7 mouse cellular contexts compared by ENCODE assay signal in the genomic region with DNA sequence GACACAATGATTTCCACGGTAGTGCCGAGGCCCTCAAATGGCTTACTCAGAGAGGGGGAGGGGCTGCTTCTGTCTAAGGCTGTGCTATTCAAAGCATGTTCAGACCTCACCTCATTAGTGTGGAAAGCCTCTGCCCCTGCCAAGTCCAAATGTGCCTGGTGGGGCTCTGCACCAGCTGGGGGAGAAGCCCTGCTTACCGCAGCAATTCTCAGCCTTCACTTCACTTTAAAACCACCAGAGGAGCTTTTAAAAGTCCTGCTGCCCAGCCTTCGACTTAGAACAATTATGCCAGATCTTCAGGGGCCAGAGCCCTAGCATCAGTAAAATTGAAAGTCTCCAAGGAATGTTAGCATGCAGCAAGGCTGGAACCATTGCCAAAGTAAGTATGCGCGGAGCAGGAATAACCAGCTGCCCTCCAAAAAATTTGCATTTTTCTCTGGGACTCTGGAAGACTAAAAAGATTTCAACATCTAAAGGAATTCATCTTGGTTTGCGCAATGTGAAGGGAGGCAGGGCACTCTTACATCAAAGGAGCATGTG. TPM values are rescaled to one million over a fixed set of nuclear protein-coding genes. Genes with fewer than 3 reads are reported as not detected.
DNase-seq lines count a peak whose midpoint lies in the region; ATAC-seq and TF ChIP-seq lines count a peak whose summit lies in the region.

No protein-coding gene starts in this region.

- no peak overlapping the region for H3K4me3 ChIP-seq in forebrain, embryonic 12.5 days (replicated peaks)
- H3K4me3 ChIP-seq in myocyte = no peak overlapping the region

- no peak overlapping the region for H3K9ac ChIP-seq in forebrain, embryonic 12.5 days

- TF ChIP-seq POLR2A in myocyte (IDR thresholded peaks at IDR 0.05; ENCODE audit: insufficient read length, low read depth) = no peak

- WGBS in forebrain, embryonic 12.5 days = 15% methylated on average over 7 of the region's 7 CpGs

- no peaks in the 10 kb centered on the region for H3K36me3 ChIP-seq in forebrain, embryonic 12.5 days (replicated peaks)
- no peaks in the 10 kb centered on the region for H3K36me3 ChIP-seq in myocyte (ENCODE audit: control insufficient read depth, insufficient read depth)

- H3ac ChIP-seq in myocyte (ENCODE audit: control insufficient read depth, insufficient read length) = no peak overlapping the region

- H3K79me2 ChIP-seq in myocyte (ENCODE audit: control insufficient read depth, insufficient read depth) = no peaks in the 10 kb centered on the region

- H3K4me2 ChIP-seq in forebrain, embryonic 12.5 days = peak overlapping the region; percentile 19; the same call in 1 of the 2 replicates
- peak overlapping the region; percentile 58 for H3K4me2 ChIP-seq in myocyte (ENCODE audit: low read depth)

- DNase-seq in 3T3-L1 (ENCODE audit: low read depth, low spot score) = peak; percentile 96
- DNase-seq in Muller cell, postnatal 12 days (ENCODE audit: inconsistent ontology term) = peak; percentile 96
- DNase-seq in heart, postnatal 4 days = peak; percentile 72
- DNase-seq in layer of hippocampus, postnatal 14 days (ENCODE audit: low spot score in 2 of 2) = peak; percentile 37 to 69
- no peak for DNase-seq in cerebellum, postnatal 25 days

- no peaks in the 10 kb centered on the region for H3K27me3 ChIP-seq in forebrain, embryonic 12.5 days
- no peaks in the 10 kb centered on the region for H3K27me3 ChIP-seq in myocyte (ENCODE audit: control insufficient read depth, insufficient read depth, insufficient read length)

- peak; percentile 91 for ATAC-seq in forebrain, embryonic 12.5 days (ENCODE audit: low FRiP score)

- H3K4me1 ChIP-seq in forebrain, embryonic 12.5 days = peaks cover 29% of the 10 kb centered on the region

- no peaks in the 10 kb centered on the region for H3K9me3 ChIP-seq in forebrain, embryonic 12.5 days

- peak overlapping the region; percentile 77 for H3K27ac ChIP-seq in forebrain, embryonic 12.5 days

TF ChIP-seq in myocyte, 11 proteins besides CTCF, POLR2A, EP300 and RAD21:
- TF ChIP-seq E2F4 (IDR thresholded peaks at IDR 0.05; ENCODE audit: insufficient read depth) (no peak), MYOG (IDR thresholded peaks at IDR 0.05; ENCODE audit: control insufficient read depth in 1 of 3, insufficient read depth in 1 of 3, insufficient read length in 2 of 3, low read depth in 2 of 3) (peak in 1 of 3 experiments; percentile 76), MYOD1 (IDR thresholded peaks at IDR 0.05; ENCODE audit: control insufficient read depth in 1 of 3, insufficient read length in 2 of 3, low read depth in 2 of 3) (peak in 1 of 3 experiments; percentile 43), USF1 (IDR thresholded peaks at IDR 0.05; ENCODE audit: low read depth) (no peak), POLR2AphosphoS2 (IDR thresholded peaks at IDR 0.05; ENCODE audit: insufficient read length, low read depth) (no peak), TCF3 (IDR thresholded peaks at IDR 0.05; ENCODE audit: insufficient read length, low read depth) (no peak), SRF (IDR thresholded peaks at IDR 0.05; ENCODE audit: control insufficient read depth, insufficient read length, low read depth) (no peak), TCF12 (IDR thresholded peaks at IDR 0.05; ENCODE audit: insufficient read depth, poor library complexity, severe bottlenecking) (no peak), CEBPB (IDR thresholded peaks at IDR 0.05; ENCODE audit: insufficient read depth, poor library complexity, severe bottlenecking) (peak; percentile 92), MAX (IDR thresholded peaks at IDR 0.05; ENCODE audit: low read depth) (no peak), REST (IDR thresholded peaks at IDR 0.05; ENCODE audit: insufficient read depth, insufficient read length) (no peak)

RNA-seq across cellular contexts. Expression of gene Stxbp3, which starts 18.0 kb away (rescaled TPM):
- polyA plus RNA-seq in forebrain, embryonic 12.5 days (2016; fragmentation: Nextera tagmentation; extraction: Ambion mirVana) = 21.3 and 23.1 TPM in 2 replicates
- total RNA-seq in heart, postnatal 4 days (2021) = 10 to 100 TPM; 30.6 to 31.7 TPM
- 10 to 100 TPM; 26.7 to 33.5 TPM for total RNA-seq in layer of hippocampus, postnatal 14 days (2021)
- polyA plus RNA-seq in myocyte (2012; fragmentation: generic; extraction: Trizol) = 11.9 TPM

RNA-seq across cellular contexts. Expression of gene Fndc7, which starts 31.5 kb away (rescaled TPM):
- 0.22 TPM in 1 of 2 replicates, not detected in the other for polyA plus RNA-seq in forebrain, embryonic 12.5 days (2016; fragmentation: Nextera tagmentation; extraction: Ambion mirVana)
- total RNA-seq in heart, postnatal 4 days (2021) = under 1 TPM; 0.09 to 0.14 TPM
- total RNA-seq in layer of hippocampus, postnatal 14 days (2021) = under 1 TPM in 1 of 2 experiments, not detected in 1; 0.12 TPM
- polyA plus RNA-seq in myocyte (2012; fragmentation: generic; extraction: Trizol) = 0.26 TPM

RNA-seq across cellular contexts. Expression of gene Prpf38b, which starts 53.2 kb away (rescaled TPM):
- 85.1 and 87.0 TPM in 2 replicates for polyA plus RNA-seq in forebrain, embryonic 12.5 days (2016; fragmentation: Nextera tagmentation; extraction: Ambion mirVana)
- total RNA-seq in heart, postnatal 4 days (2021) = 10 to 100 TPM; 31.8 to 36.2 TPM
- total RNA-seq in layer of hippocampus, postnatal 14 days (2021) = 10 to 100 TPM; 46.4 to 52.6 TPM
- 19.0 TPM for polyA plus RNA-seq in myocyte (2012; fragmentation: generic; extraction: Trizol)

Comparison
In these comparisons a context has a peak if more than half of its experiments do, and no peak if none do; other contexts are left out.
1. DNase-seq: peak in 3T3-L1 (single experiment), Muller cell, postnatal 12 days (single experiment), heart, postnatal 4 days (single experiment) and layer of hippocampus, postnatal 14 days (2 of 2); none in cerebellum, postnatal 25 days (0 of 2).